Mouse (Mus musculus): ENCODE results near the gene Tex21.

GRCm38 (mm10) chr12:76254725-76255498 is 8.4 kb upstream of the Tex21 start, which contains the start of gene Mthfd1:
- TF ChIP-seq GATA1 (IDR thresholded peaks at IDR 0.05; ENCODE audit: borderline replicate concordance, low read length) (no peak), FLI1 (IDR thresholded peaks at IDR 0.05; ENCODE audit: low read length) (no peak)

All from megakaryocyte, embryonic 14.5 days (primary cell).